Mouse (Mus musculus): ENCODE data around the gene Kcnn3. TPM values are rescaled to one million over a fixed set of nuclear protein-coding genes. Genes with fewer than 3 reads are reported as not detected.

Gene Kcnn3
- polyA plus RNA-seq, 1 experiment from 2014 or later = 2.0 TPM

GRCm38 (mm10) chr3:89629811-89630210, 109.8 kb downstream of the Kcnn3 start:
- no peak for ATAC-seq (ENCODE audit: low FRiP score)
- Histone ChIP-seq H3K27me3 (no peaks in the 10 kb centered on the region), H3K4me3 (replicated peaks) (no peak overlapping the region), H3K4me1 (peaks cover 33% of the 10 kb centered on the region), H3K27ac (0 out of 2 replicates have a peak overlapping the region, but pooled peaks have one; percentile 36), H3K9me3 (no peaks in the 10 kb centered on the region), H3K9ac (no peak overlapping the region), H3K36me3 (replicated peaks) (no peaks in the 10 kb centered on the region), H3K4me2 (no peak overlapping the region)
- 84% methylated on average over 3 of the region's 3 CpGs for WGBS

GRCm38 (mm10) chr3:89631750-89632149, 111.8 kb downstream of the Kcnn3 start:
- H3K4me1 ChIP-seq = peaks cover 14% of the 10 kb centered on the region
- H3K27ac ChIP-seq = no peak overlapping the region
- 88% methylated on average over 5 of the region's 5 CpGs for WGBS
- no peak for ATAC-seq (ENCODE audit: low FRiP score)
- H3K27me3 ChIP-seq = no peaks in the 10 kb centered on the region
- H3K4me3 ChIP-seq (replicated peaks) = no peak overlapping the region
- H3K9ac ChIP-seq = no peak overlapping the region
- no peak overlapping the region for H3K4me2 ChIP-seq
- no peaks in the 10 kb centered on the region for H3K36me3 ChIP-seq (replicated peaks)
- no peaks in the 10 kb centered on the region for H3K9me3 ChIP-seq

- Histone ChIP-seq H3K4me3 (replicated peaks) (no peak overlapping the region), H3K9me3 (no peaks in the 10 kb centered on the region), H3K4me1 (peaks cover 8% of the 10 kb centered on the region), H3K27ac (no peak overlapping the region), H3K27me3 (no peaks in the 10 kb centered on the region), H3K36me3 (replicated peaks) (no peaks in the 10 kb centered on the region), H3K4me2 (no peak overlapping the region), H3K9ac (no peak overlapping the region)
- no peak for ATAC-seq (ENCODE audit: low FRiP score)
- WGBS = 85% methylated on average over 6 of the region's 6 CpGs
Observed at GRCm38 (mm10) chr3:89633531-89633930, 113.6 kb downstream of the Kcnn3 start.

GRCm38 (mm10) chr3:89633941-89634340, 114.0 kb downstream of the Kcnn3 start:
- H3K4me3 ChIP-seq (replicated peaks) = no peak overlapping the region
- no peak for ATAC-seq (ENCODE audit: low FRiP score)
- no peak overlapping the region for H3K4me2 ChIP-seq
- H3K9me3 ChIP-seq = no peaks in the 10 kb centered on the region
- H3K9ac ChIP-seq = no peak overlapping the region
- 88% methylated on average over 6 of the region's 6 CpGs for WGBS
- no peaks in the 10 kb centered on the region for H3K27me3 ChIP-seq
- H3K27ac ChIP-seq = no peak overlapping the region
- no peaks in the 10 kb centered on the region for H3K36me3 ChIP-seq (replicated peaks)
- H3K4me1 ChIP-seq = peaks cover 5% of the 10 kb centered on the region

GRCm38 (mm10) chr3:89640804-89641203, 120.8 kb downstream of the Kcnn3 start:
- H3K9ac ChIP-seq = no peak overlapping the region
- no peaks in the 10 kb centered on the region for H3K27me3 ChIP-seq
- H3K36me3 ChIP-seq (replicated peaks) = no peaks in the 10 kb centered on the region
- peaks cover 13% of the 10 kb centered on the region for H3K4me1 ChIP-seq
- 58% methylated on average over 3 of the region's 3 CpGs for WGBS
- no peak overlapping the region for H3K4me2 ChIP-seq
- H3K9me3 ChIP-seq = no peaks in the 10 kb centered on the region
- ATAC-seq (ENCODE audit: low FRiP score) = no peak
- H3K4me3 ChIP-seq (replicated peaks) = no peak overlapping the region
- H3K27ac ChIP-seq = no peak overlapping the region

- no peaks in the 10 kb centered on the region for H3K36me3 ChIP-seq (replicated peaks)
- H3K27me3 ChIP-seq = no peaks in the 10 kb centered on the region
- no peaks in the 10 kb centered on the region for H3K9me3 ChIP-seq
- no peak for ATAC-seq (ENCODE audit: low FRiP score)
- no peak overlapping the region for H3K4me2 ChIP-seq
- H3K4me1 ChIP-seq = peaks cover 39% of the 10 kb centered on the region
- WGBS = 76% methylated on average over 8 of the region's 8 CpGs
- no peak overlapping the region for H3K9ac ChIP-seq
- no peak overlapping the region for H3K27ac ChIP-seq
- H3K4me3 ChIP-seq (replicated peaks) = no peak overlapping the region
Observed at GRCm38 (mm10) chr3:89643391-89643790, 123.4 kb downstream of the Kcnn3 start.

- Histone ChIP-seq H3K4me2 (peak overlapping the region; percentile 15), H3K4me1 (peaks cover 44% of the 10 kb centered on the region), H3K36me3 (replicated peaks) (no peaks in the 10 kb centered on the region), H3K9me3 (no peaks in the 10 kb centered on the region), H3K4me3 (replicated peaks) (no peak overlapping the region), H3K9ac (peak overlapping the region; percentile 5; the same call in 1 of the 2 replicates), H3K27me3 (no peaks in the 10 kb centered on the region), H3K27ac (peak overlapping the region; percentile 94)
- ATAC-seq (ENCODE audit: low FRiP score) = peak; percentile 62; the same call in 1 of the 2 replicates
- WGBS = 40% methylated on average over 5 of the region's 5 CpGs
Observed at GRCm38 (mm10) chr3:89646813-89647255, 126.9 kb downstream of the Kcnn3 start.

DNA sequence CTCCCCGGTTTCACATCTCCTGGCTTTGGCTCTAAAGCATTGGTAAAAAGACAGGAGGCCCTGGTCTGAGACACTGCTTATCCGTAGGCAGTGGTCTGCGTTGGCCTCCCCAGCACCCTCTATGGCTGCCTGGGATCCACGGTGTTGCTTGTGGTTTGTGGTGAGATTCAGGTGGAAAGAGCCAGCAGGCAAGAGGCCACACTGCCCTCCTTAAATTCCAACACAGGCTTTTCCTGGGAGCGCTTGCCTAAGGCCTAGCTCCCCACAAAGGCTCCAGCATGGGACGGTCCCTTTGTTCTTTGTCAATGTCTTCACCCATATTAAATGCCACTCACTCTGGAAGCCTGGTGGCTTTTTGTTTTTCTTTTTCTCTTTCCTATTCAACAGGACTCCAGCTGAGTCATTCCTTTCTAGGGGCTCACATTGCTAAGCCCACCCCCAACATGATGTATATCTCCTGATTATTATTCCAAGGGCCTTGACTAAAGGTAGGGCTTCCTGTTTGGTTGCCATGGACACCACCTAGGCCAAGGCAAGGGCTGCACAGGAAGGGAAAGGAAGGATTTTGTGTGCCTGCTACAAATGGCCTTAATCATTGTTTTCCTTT, 127.4 kb downstream of the Kcnn3 start:
- 18% methylated on average over 6 of the region's 6 CpGs for WGBS
- ATAC-seq (ENCODE audit: low FRiP score) = peak; percentile 81
- Histone ChIP-seq H3K9me3 (no peaks in the 10 kb centered on the region), H3K27ac (peak overlapping the region; percentile 94), H3K27me3 (no peaks in the 10 kb centered on the region), H3K4me1 (peaks cover 45% of the 10 kb centered on the region), H3K36me3 (replicated peaks) (no peaks in the 10 kb centered on the region), H3K9ac (no peak overlapping the region), H3K4me2 (peak overlapping the region; percentile 15), H3K4me3 (replicated peaks) (no peak overlapping the region)

GRCm38 (mm10) chr3:89649890-89650289, 129.9 kb downstream of the Kcnn3 start:
- H3K9me3 ChIP-seq = no peaks in the 10 kb centered on the region
- no peaks in the 10 kb centered on the region for H3K36me3 ChIP-seq (replicated peaks)
- H3K9ac ChIP-seq = no peak overlapping the region
- WGBS = 87% methylated on average over 7 of the region's 7 CpGs
- no peak overlapping the region for H3K4me2 ChIP-seq
- no peak overlapping the region for H3K27ac ChIP-seq
- no peaks in the 10 kb centered on the region for H3K27me3 ChIP-seq
- H3K4me1 ChIP-seq = peaks cover 57% of the 10 kb centered on the region
- no peak overlapping the region for H3K4me3 ChIP-seq (replicated peaks)
- ATAC-seq (ENCODE audit: low FRiP score) = no peak

DNA sequence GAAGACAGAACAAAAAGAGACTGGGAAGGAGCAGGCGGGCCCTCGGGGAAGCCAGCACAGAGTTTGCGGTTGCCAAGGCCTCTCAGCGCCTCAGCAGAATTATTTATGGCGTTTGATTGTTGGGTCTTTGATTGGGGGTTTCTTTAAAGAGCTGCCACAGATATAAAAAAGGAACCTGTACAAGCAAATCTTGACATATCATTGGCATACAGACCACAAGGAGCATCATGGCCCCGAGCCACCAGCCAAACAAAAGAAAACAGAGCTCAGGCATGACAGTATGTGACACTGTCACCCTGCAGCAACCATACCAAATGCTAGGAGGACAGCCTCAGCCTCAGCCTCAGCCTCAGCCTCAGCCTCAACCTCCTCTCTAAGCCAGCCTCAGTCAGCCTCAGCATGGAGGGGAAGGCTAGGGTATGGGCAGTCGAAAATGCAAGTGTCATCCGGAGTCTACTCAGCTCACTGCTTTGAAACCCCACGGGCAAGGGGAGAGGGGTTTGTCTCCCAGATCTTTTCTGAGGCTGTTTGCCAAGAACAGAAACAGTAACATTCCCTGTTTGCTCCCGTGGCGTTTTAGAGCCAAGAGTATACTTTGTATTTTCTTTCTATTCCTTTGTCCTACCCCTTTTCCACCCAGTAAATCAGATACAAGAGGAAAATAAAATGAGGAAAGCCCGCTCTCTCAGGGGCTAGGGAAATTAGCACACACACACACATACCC, 133.4 kb downstream of the Kcnn3 start:
- H3K27ac ChIP-seq = peak overlapping the region; percentile 73
- H3K4me2 ChIP-seq = no peak overlapping the region
- H3K36me3 ChIP-seq (replicated peaks) = no peaks in the 10 kb centered on the region
- ATAC-seq (ENCODE audit: low FRiP score) = no peak
- H3K27me3 ChIP-seq = no peaks in the 10 kb centered on the region
- no peaks in the 10 kb centered on the region for H3K9me3 ChIP-seq
- no peak overlapping the region for H3K9ac ChIP-seq
- peaks cover 27% of the 10 kb centered on the region for H3K4me1 ChIP-seq
- 64% methylated on average over 12 of the region's 12 CpGs for WGBS
- H3K4me3 ChIP-seq (replicated peaks) = no peak overlapping the region

GRCm38 (mm10) chr3:89657092-89657491, 137.1 kb downstream of the Kcnn3 start:
- no peaks in the 10 kb centered on the region for H3K27me3 ChIP-seq
- 89% methylated on average over 5 of the region's 5 CpGs for WGBS
- no peak overlapping the region for H3K9ac ChIP-seq
- no peaks in the 10 kb centered on the region for H3K36me3 ChIP-seq (replicated peaks)
- no peaks in the 10 kb centered on the region for H3K9me3 ChIP-seq
- no peak overlapping the region for H3K27ac ChIP-seq
- H3K4me1 ChIP-seq = peaks cover 34% of the 10 kb centered on the region
- ATAC-seq (ENCODE audit: low FRiP score) = no peak
- no peak overlapping the region for H3K4me3 ChIP-seq (replicated peaks)
- H3K4me2 ChIP-seq = no peak overlapping the region

DNA sequence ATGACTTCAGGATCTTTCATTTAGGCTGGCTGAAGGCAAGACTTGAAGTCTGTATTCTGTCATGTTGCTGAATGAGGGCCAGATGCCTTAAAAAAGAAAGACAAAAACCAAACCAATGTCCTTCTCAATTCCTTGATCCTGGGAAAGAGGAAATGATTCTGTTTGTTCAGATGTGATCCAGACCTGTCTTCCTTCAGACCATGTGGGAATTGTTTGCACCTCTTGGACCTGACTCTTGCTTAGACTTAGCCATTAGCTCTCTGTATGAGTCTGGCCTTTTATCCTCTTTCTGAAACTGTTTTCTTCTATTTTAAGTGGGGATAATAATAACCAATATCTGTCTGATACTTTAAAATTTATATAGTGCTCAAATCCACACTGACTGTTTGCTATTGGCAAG, 138.5 kb downstream of the Kcnn3 start:
- H3K36me3 ChIP-seq (replicated peaks) = no peaks in the 10 kb centered on the region
- H3K9ac ChIP-seq = no peak overlapping the region
- no peak overlapping the region for H3K27ac ChIP-seq
- no peak overlapping the region for H3K4me2 ChIP-seq
- H3K4me3 ChIP-seq (replicated peaks) = no peak overlapping the region
- H3K27me3 ChIP-seq = no peaks in the 10 kb centered on the region
- H3K9me3 ChIP-seq = no peaks in the 10 kb centered on the region
- H3K4me1 ChIP-seq = peaks cover 27% of the 10 kb centered on the region
- no peak for ATAC-seq (ENCODE audit: low FRiP score)
